8 mouse cellular contexts compared by ENCODE assay signal in the genomic region with DNA sequence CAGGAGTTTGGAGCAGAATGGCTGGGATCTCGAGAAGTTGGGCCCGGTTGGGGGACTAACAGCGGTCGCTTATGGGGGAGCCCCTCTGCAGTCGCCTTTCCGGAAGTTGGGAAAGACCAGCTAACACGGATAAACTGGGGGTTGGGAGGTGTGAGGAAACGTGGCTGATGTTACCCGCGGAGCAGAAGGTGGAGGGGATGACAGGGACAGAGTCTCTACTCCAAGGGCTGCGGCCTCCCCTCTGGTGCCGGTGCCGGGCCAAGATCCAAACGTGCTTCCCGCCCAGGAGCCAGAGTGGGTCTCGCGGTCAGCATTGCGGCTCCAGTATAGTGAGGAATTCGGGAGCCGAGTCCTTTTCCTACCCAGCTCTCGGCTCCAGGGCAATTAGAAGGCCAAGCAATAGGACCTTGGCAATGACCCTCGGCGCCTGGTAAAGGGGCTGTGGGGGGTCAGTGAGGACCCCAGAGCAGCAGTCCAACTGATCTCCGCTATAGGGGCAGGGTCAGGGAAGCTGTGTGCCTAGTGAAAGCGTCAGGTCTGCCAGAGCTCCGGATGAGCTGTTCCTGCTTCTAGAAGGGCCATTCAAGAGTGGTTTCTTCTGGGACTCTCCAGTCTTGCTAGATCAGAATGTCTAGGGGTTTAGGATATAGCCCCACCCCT. TPM values are rescaled to one million over a fixed set of nuclear protein-coding genes. Genes with fewer than 3 reads are reported as not detected.
DNase-seq lines count a peak whose midpoint lies in the region; TF ChIP-seq lines count a peak whose summit lies in the region.

No protein-coding gene starts in this region.

- no peaks in the 10 kb centered on the region for H3K36me3 ChIP-seq in limb, embryonic 10.5 days

- peaks cover 34% of the 10 kb centered on the region for H3K4me1 ChIP-seq in limb, embryonic 10.5 days
- H3K4me1 ChIP-seq in olfactory bulb, adult 2 months (ENCODE audit: control insufficient read depth, insufficient read depth, low read length) = peaks cover 28% of the 10 kb centered on the region

- H3K27ac ChIP-seq in limb, embryonic 10.5 days = no peak overlapping the region
- H3K27ac ChIP-seq in olfactory bulb, adult 2 months (ENCODE audit: insufficient read depth, low read depth, low read length) = no peak overlapping the region

- under 1% methylated on average over 26 of the region's 26 CpGs for WGBS in limb, embryonic 10.5 days
- WGBS in olfactory bulb, adult 2 months = 10% methylated on average over 26 of the region's 26 CpGs

- peak overlapping the region; percentile 60 for H3K4me3 ChIP-seq in limb, embryonic 10.5 days
- H3K4me3 ChIP-seq in olfactory bulb, adult 2 months (ENCODE audit: insufficient read depth, low read depth, low read length) = peak overlapping the region; percentile 84

- H3K27me3 ChIP-seq in limb, embryonic 10.5 days (ENCODE audit: low read depth, poor library complexity, severe bottlenecking) = peaks cover 98% of the 10 kb centered on the region

- no peak for TF ChIP-seq POLR2A in olfactory bulb, adult 2 months (IDR thresholded peaks at IDR 0.05; ENCODE audit: insufficient read depth, low read depth, low read length)

- DNase-seq in cerebellum, postnatal 10 days = peak; percentile 42
- DNase-seq in cerebellum, adult 18-20 months = no peak
- DNase-seq in retina, embryonic 14.5 days (ENCODE audit: low spot score) = peak; percentile 24
- DNase-seq in retina, postnatal 1 day = no peak
- DNase-seq in limb, embryonic 10.5 days (ENCODE audit: low spot score) = peak; percentile 38
- no peak for DNase-seq in adrenal gland, adult 2 months
- DNase-seq in right cerebral cortex, adult 18-20 months = no peak

- H3K9me3 ChIP-seq in limb, embryonic 10.5 days (replicated peaks) = no peaks in the 10 kb centered on the region

- TF ChIP-seq CTCF in olfactory bulb, adult 2 months (IDR thresholded peaks at IDR 0.05; ENCODE audit: insufficient read depth, low read depth, low read length) = no peak

RNA-seq across cellular contexts. Expression of gene Grid1, which starts 1.4 kb away (rescaled TPM):
- polyA plus RNA-seq in limb, embryonic 10.5 days (2016; fragmentation: Nextera tagmentation; extraction: Ambion mirVana) = 0.05 and 0.06 TPM in 2 replicates
- not detected in 2 replicates for polyA plus RNA-seq in olfactory bulb, adult 2 months (2012; ENCODE audit: insufficient read depth, insufficient read length, low replicate concordance, missing spikeins)
- under 1 TPM; 0.62 to 0.63 TPM for total RNA-seq in adrenal gland, adult 2 months (2021)
- 0.12 and 0.18 TPM in 2 replicates for polyA plus RNA-seq in adrenal gland, adult 2 months (2012; rRNA removed)

Comparison
In these comparisons a context has a peak if more than half of its experiments do, and no peak if none do; other contexts are left out.
1. DNase-seq: peak in cerebellum, postnatal 10 days (2 of 2), retina, embryonic 14.5 days (single experiment) and limb, embryonic 10.5 days (single experiment); none in cerebellum, adult 18-20 months (0 of 2), retina, postnatal 1 day (single experiment), adrenal gland, adult 2 months (single experiment) and right cerebral cortex, adult 18-20 months (single experiment).